Mouse (Mus musculus) lung, adult 2 months (tissue): Measurements from ENCODE around the gene Gm9918.

ENCODE experiments used
- CTCF ChIP-seq: fragments of 200-500 bp; IDR thresholded peaks from 2 replicates; pipeline ENCODE4 v1.5.1; 2011; ENCODE audit warnings: mild to moderate bottlenecking, low read length, control low read depth; ENCODE audit not compliant: insufficient read depth
- POLR2A ChIP-seq: fragments of 200-500 bp; IDR thresholded peaks from 2 replicates; pipeline ENCODE4 v1.6.1; 2011; ENCODE audit warnings: low read depth, mild to moderate bottlenecking, control low read depth, low read length, borderline replicate concordance; ENCODE audit errors: extremely low read depth

- TF ChIP-seq POLR2A (no peak), CTCF (no peak)
These were observed 39.9 kb downstream of the Gm9918 start for GRCm38 (mm10) chr15:102310074-102310845.
